Mouse (Mus musculus): ENCODE measurements around the gene Olfr914.

The Olfr914 gene

DNA sequence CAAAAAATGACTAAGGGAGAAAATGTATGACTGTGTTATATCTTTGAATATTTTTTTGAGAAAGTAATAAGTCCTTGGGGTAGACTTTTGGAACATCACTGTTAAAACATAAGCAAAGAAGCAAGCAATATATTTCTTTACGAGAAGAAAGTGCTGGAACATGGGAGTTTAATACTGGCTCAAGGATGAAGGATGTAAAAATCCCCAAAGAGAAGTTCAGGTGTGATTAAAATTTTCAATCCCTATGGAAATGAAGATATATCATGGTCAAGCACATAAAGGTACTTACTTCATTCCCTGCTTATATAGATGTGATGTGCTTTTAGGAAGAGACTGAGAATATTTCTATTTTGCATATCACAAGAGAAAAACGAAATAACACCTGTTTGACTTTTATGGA is at the start of gene Olfr914:
Olfr914 (plus strand) TSS at position 301 of the 400 bp plus-strand sequence.
- no peak for DNase-seq

GRCm38 (mm10) chr9:38579878-38580277 is 25.0 kb upstream of the Olfr914 start, which contains the start of gene Olfr912:
Gene Olfr912 (plus strand): TSS chr9:38580178.
- DNase-seq: no peak

- DNase-seq: no peak
Measured at GRCm38 (mm10) chr9:38591056-38591455, 13.8 kb upstream of the Olfr914 start.

DNA sequence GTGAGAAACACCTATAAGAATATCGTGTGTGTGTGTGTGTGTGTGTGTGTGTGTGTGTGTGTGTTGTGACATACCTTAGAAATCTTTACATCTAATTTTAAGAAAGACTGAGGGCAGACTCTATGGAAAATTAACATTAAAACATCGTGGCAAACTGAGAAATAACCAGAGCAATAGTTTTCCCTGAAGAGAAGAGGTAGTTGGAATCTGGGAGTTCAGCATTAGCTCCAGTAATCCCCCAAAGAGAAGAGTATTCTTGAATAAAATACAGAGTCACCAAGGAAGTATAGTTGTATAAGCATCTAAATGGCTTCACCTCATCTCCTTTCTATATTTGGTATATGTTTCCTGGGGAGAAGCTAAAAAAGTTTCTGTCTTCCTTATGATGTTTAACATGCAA is 12.4 kb upstream of the Olfr914 start, which contains the start of gene Olfr913:
Olfr913 (plus strand) TSS at position 301 of the 400 bp plus-strand sequence.
- DNase-seq: no peak

DNA sequence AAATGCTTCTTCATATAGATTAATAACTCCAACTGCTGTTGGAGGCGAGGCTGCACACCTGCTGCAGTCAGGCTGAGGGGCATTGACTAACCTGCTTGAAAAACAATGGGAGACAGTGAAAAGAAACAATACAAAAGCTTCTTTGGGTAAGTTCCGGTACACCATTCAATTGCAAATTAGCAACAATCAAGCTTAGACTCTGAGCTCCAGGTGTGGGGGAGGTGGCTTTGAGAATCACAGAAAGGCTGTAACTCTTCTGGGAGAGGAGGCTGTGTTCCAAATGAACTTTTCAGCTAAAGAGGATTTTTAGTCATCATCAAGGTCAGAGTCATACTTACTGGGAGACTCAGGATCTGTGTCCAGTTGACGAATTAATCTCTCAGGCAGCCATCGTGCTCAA is 27.5 kb downstream of the Olfr914 start:
- no peak for DNase-seq

DNA sequence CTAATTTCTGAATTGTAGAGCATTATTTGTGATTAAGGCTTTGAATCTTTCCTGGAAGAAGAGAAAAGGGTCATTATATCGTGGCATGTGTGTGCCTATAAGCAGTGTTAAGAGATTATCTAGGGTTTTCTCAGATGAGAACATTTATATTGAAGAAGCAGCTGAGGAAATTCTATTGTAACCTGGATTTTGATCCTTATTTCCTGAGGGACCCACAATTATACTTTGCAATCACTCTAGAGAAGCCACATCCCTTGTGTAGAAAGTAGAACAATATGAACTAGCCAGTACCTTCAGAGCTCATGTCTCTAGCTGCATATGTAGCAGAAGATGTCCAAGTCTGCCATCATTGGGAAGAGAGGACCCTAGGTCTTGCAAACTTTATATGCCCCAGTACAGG is 54.9 kb downstream of the Olfr914 start, which contains the start of gene Olfr916:
Olfr916 (minus strand) TSS at position 101 of the 400 bp plus-strand sequence.
- no peak for DNase-seq

All from right cerebral cortex, postnatal 4 days (tissue).